Mouse (Mus musculus) cortical plate, adult 2 months (tissue): Measurements from ENCODE around the gene Spout1.

Experiments
- CTCF ChIP-seq: fragments of 200-500 bp; IDR thresholded peaks from 2 replicates; pipeline ENCODE4 v1.5.1; 2011; ENCODE audit warnings: mild to moderate bottlenecking, control low read depth, low read length; ENCODE audit not compliant: insufficient read depth; ENCODE audit errors: extremely low read depth
- POLR2A ChIP-seq: fragments of 200-500 bp; IDR thresholded peaks from 2 replicates; pipeline ENCODE4 v1.6.1; 2011; ENCODE audit warnings: mild to moderate bottlenecking, low read length, control low read depth; ENCODE audit not compliant: insufficient read depth; ENCODE audit errors: extremely low read depth

DNA sequence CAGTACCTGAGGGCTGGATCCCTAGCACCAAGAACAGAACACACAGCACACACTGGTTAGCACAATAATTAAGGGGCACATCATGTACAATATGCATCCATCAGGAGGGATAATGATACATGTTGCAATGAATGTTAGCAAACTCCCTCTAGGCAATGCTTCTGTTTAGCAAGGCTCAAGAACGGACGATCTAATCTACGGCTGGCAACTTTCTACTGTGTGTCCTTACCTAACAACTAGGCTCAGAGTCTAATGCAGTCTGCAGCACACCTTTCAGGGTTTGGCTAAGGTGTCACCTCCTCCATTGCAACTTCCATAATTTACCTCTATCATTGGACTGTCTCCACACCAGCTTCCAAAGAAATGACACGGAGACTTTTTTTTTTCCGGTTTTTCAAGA lies 38.0 kb upstream of the Spout1 start:
- TF ChIP-seq CTCF (no peak), POLR2A (no peak)
